Mouse (Mus musculus) cerebellum, adult 2 months (tissue): Measurements from ENCODE around the gene Endou.

Experiments
- CTCF ChIP-seq: fragments of 200-500 bp; IDR thresholded peaks from 2 replicates; pipeline ENCODE4 v1.5.1; 2011; ENCODE audit warnings: low read depth, mild to moderate bottlenecking, control low read depth, low read length, moderate library complexity, borderline replicate concordance; ENCODE audit not compliant: insufficient read depth
- POLR2A ChIP-seq: fragments of 200-500 bp; IDR thresholded peaks from 2 replicates; pipeline ENCODE4 v1.6.1; 2011; ENCODE audit warnings: low read length, control low read depth, borderline replicate concordance; ENCODE audit not compliant: insufficient read depth

- TF ChIP-seq CTCF: peak; percentile 45; the same call in 1 of the 2 replicates
- no peak for TF ChIP-seq POLR2A
Observed at GRCm38 (mm10) chr15:97767280-97768186, 36.4 kb upstream of the Endou start, which contains the start of gene Rapgef3.
